Mouse (Mus musculus) T-cell, adult 2 months (primary cell): ENCODE results near the gene Pitpna.

ENCODE experiments used
- DNase-seq: peaks from one replicate; pipeline ENCODE4 v3.0.0; 2022; ENCODE audit warnings: low spot score

Pitpna gene

DNA sequence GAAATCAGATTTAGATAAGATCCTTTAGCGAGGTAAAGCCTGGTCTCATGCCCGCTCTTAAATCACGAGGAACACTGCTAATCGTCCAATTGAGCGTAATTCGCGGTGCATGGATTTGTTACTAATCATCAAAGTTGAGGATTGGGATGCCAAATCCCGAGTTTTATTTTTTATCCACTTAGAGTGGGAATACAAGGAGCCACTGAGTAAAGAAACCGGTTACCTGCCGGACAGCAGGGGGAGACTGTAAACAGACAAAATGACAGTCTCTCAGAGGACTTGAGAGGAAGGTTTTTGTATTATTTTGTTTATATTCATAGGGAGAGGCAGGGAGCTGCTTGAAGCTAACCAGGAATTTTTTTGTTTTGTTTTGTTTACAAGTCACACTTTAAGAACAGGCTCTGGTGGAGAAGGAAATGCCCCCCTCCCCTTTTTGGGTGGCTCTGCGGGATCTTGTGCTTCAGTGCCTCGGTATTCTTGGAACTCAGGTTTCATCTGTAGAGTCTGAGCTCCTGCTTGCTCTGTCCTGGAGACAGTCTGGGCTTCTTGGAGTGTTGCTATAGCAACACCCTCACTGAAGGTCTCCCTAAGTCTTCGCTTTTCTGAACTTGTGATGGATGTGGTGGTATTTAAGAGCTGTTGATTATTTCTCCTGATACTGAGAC is 43.8 kb downstream of the Pitpna start:
- no peak for DNase-seq

DNA sequence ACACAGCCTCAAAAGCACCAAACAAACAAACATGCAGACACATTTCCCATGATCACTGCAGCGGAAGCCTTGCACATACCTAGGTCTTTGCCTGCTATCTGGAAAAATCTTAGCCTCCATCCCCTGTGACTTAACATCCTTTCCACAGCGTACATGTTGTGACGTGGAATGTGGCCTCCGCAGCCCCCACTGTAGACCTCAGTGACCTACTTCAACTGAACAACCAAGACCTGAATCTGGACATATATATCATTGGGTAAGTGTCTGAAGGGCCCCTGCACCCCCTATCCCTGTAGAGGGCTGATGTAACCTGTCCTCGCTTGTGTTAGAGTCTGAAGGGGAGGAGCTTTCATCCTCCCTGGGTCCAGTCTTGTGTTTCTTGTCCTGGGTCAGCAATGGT is 45.0 kb downstream of the Pitpna start:
- DNase-seq, result no peak

DNA sequence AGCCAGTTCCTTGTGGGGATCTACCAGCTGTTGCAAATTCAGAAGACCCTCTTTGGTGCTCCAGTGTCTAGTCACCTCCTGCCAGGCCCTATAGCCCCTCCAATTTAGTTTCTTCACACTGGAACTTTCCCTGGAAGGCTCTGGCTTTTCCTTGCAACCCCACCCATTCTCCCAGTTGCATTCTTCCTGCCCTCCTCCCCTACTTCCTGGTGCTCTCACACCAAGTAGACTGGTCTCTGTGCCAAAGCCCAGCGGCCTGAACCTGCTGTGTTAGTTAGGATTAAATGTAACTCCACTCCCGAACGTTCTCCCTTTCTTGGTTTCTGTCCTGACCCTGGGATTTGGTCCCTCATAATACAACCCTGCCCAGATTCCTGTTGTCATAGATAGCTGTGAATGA is 46.9 kb downstream of the Pitpna start:
- no peak for DNase-seq

DNA sequence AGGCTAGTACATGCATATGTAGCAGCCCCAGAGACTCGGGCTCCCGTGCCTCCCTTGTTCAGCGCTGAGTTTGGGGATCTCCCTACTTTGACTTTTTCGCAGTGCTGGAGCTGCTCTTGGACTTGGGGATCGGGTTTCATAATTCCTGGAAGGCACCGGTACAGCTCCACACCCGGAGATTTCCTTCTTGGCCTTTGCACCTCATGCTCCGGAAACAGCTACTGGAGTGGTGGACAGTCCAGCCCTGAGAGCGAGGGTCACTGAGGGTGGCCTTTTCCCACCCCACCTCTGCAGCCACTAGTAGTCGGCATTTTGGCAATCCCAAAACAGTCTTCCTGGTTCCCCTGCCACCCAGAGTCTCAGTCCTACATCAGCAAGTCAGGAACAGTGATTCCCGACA is 47.4 kb downstream of the Pitpna start:
- DNase-seq, result no peak

GRCm38 (mm10) chr11:75643323-75643722 is 55.4 kb downstream of the Pitpna start:
- DNase-seq, result no peak

DNA sequence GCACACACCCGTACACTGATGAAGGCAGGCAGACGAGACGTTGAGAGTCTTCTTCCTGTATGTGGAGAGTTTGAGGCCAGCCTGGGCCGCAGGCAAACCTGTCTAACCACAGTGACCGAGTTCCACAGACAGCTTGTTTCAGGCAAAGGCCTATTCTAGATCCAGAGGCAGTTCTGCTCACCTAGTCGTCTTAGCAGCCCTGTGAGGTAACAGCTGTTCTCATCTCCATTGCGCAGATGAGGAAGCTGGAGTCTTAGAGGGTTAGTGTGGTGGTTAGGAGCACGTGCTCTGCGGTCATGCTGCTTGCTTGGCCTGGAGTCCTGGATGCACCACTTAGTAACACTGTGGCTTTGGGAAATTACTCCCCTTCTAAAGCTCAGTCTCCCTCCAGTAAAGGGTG is 56.8 kb downstream of the Pitpna start:
- no peak for DNase-seq

DNA sequence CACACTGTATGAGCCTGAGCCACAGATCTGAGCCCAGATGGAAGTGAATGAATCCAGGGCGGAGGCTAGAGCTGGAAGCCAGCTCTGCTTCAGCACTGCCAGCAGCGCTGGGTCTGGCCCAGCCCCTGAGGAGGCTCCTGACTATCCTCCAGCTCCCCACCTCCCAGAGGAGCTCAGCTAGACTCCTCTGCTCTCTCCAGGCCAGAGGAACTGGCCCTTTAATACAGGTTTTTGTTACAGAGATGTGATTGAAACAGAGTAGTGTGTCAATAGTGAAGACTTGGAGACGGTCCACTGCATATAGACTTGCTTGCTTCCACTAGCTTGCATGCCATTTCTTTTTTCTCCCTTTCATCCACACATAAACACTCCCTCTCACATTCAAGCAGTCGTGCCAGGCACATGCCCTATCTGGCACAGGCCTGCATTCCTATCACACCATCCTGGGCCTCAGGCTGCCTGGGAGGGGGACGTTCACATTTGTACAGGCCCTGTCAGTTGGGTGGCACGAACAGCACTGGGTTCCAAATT is 59.8 kb downstream of the Pitpna start:
- DNase-seq, result no peak

DNA sequence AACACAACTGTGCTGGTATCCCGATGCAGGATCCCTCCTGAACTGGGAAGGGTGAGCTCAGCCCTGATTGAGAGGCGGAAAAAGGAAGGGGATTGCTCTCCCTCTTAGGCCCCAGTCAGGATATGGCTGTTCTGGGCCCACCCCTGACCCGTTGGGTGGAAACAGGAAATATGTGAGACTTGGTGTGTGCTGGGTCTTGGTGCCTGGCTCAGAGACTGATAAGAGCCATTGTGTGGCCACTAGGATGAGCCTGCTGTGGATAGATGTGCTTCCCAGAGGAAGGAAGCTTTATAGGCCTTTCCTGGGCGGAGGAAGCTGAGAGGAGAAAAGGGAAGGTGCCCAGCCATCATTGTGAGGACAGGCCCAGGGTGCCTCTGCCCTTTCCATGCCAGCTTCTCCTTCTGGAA is 61.3 kb downstream of the Pitpna start:
- no peak for DNase-seq

DNA sequence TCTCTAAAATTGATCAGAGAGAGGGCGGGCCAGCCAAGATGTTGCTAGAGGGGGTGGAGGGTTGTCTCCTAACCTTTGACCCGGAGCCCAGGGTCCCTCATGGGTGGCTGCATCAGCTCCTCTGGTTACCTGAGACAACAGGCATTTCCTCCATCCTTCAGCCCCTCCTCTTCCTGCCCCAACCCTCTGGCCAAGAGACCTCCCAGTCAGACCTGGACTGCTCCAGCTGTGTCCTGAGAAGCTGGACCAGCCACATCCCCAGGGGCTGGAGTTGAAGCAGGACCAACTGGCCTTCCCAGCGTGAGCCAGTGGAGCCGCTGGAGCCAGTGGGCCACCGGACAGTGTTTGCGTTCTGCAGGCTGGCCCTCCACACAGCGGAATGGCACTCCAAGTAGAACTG is 62.4 kb downstream of the Pitpna start, which contains the start of gene Myo1c:
Gene Myo1c (plus strand): TSS at position 194 of the 400 bp plus-strand sequence.
- no peak for DNase-seq

DNA sequence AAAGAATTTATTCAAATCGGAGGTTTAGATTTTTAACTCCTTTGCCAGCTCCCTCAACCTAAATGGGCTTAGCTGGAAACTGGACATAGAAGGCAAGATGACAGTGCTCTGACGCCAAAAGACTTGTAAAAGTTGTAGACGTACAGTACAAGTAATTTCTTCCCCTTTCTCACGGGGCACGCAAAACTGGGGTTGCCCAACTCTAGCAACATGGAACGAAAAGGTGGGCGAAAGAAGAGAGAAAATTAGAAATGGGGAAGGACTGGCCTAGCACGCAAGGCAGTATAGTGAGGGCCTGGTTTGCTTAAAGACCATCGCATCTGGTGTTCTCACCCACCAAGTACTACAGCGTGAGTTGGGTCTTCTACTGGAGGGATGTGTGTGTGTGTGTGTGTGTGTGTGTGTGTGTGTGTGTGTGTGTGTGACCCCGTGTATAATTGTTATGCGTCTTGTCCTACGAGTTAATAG is 63.1 kb downstream of the Pitpna start:
- no peak for DNase-seq

- DNase-seq, result peak; percentile 65
Measured at GRCm38 (mm10) chr11:75651426-75652221, 63.7 kb downstream of the Pitpna start.

DNA sequence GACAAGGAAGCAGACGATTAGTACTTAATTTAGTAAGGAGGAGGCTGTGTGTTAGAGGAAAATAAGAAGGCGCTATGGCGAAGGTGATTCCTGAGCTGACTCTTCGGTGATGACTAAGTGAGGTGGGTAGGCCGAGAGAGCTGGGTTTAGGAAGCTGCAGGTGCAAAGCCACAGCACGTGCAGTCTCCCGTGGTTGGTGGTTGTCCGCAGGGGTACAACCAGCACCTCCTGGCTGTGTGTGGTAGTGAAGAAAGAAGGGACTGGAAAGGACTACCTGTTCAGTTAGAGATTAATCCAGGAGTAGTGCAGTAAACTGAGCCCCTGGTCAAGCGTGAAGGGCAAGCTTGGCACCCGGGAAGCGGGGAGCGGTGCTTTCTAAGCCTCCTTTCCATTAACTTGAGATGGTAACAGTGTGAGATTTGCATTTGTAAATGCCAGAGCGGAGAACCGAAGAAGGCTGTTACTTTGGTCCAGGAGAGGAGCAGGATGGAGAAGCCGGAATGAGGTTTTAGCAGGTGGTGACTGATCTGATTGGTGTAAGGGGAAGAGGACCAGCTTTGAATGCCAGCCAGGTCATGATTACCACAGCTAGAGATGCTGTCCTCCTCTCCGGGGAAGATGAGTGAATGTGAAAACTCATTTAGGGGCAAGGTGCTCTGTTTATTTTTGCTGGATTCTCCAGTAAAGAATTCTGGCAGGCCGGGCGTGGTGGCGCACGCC is 64.5 kb downstream of the Pitpna start:
- DNase-seq, result peak; percentile 71

GRCm38 (mm10) chr11:75652942-75653684 is 65.2 kb downstream of the Pitpna start:
- DNase-seq, result no peak

GRCm38 (mm10) chr11:75653781-75654470 is 66.0 kb downstream of the Pitpna start:
- DNase-seq, result peak; percentile 48

GRCm38 (mm10) chr11:75654471-75655390 is 66.8 kb downstream of the Pitpna start:
- peak; percentile 56 for DNase-seq

DNA sequence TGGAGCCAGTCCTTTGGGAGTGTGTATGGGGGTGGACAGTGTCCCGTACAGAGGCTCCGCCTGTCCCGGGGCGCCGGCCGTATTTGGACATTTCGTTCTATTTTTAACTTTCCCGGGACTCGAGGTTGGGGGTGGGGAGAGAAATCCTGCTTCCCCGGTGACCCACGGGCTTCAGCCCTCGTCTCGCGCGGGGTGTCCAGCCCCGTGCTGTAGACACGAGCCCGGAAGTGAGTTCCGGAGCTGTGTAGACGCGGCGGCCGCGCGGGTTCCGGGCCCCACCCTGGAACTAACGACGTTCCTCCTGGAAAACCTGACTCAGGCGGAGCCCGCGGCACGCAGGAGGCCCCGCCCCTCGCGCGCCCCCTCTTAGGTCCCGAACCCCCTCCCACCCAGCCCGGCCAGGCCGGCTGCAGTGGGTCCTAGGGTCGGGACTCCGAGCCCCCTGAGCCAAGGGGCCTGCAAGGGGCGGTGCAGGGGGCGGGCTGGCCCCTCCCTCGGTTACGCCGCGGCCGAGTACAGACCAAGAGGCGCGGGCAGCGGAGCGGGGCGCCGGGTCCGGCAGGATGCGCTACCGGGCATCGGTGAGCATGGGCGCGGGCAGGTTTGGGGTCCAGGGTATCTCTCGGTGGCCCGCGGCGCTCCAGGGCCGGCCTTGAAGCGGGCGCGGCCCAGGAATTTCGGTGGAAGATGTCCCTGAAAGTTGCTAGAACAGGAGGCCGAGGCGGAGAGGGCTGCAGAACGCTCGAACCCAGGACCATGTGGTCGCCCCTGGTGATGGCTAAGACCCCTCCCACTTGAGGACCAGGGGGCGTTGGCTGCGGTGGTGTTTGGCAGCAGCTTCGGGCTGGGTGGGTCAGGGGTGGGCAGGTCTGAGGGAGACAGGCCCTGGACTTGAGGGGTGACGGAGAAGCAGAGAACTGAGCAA is 68.0 kb downstream of the Pitpna start:
- peak; percentile 32 for DNase-seq

- no peak for DNase-seq
Measured at GRCm38 (mm10) chr11:75656621-75657590, 69.0 kb downstream of the Pitpna start.

DNA sequence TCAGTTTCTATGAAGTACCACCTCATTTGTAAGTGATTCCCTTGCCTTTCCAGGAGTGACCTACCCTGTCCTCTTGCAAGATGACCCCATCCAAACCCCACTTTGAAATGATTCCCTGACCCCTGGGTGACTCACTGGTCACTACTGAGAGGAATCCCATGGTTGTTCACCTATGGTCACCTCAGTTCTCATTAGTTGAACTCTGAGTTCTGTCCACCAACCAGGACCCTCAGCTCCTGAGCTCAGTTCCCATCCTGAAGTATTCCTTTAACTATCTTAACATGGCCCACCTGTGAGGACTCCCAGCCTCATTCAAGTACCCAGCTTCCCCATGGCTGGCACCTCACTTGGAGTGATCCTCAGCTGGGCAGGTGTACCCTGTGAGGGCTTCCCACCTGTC is 69.9 kb downstream of the Pitpna start:
- DNase-seq, result no peak
